Mouse (Mus musculus) midbrain, postnatal 0 days (tissue): ENCODE results near the gene Chit1. TPM values are rescaled to one million over a fixed set of nuclear protein-coding genes. Genes with fewer than 3 reads are reported as not detected.

Source experiments
- ATAC-seq: fragments of 200-750 bp; cut with Nextera tagmentation; 2 replicates; pipeline ENCODE4 v1.8.0; 2017; ENCODE audit warnings: moderate number of reproducible peaks, mild to moderate bottlenecking, moderate TSS enrichment, moderate library complexity; ENCODE audit not compliant: low FRiP score
- DNase-seq: peaks from one replicate; pipeline ENCODE4 v3.0.0-alpha.2; 2015; ENCODE audit warnings: low spot score
- H3K27ac ChIP-seq: fragments of 300-500 bp; sonication (generic); 2 replicates; pipeline ENCODE4 v1.5.1; 2014; ENCODE audit warnings: low read depth, mild to moderate bottlenecking, low read length, mixed read lengths
- H3K27me3 ChIP-seq: fragments of 300-500 bp; sonication (generic); 2 replicates; pipeline ENCODE4 v1.6.1; 2014; ENCODE audit warnings: low read length, control low read depth, mixed read lengths; ENCODE audit not compliant: insufficient read depth
- H3K36me3 ChIP-seq: fragments of 300-500 bp; sonication (generic); 2 replicates; pipeline ENCODE4 v1.6.1; 2014; ENCODE audit warnings: low read length, control low read depth, mixed read lengths; ENCODE audit not compliant: insufficient read depth
- H3K4me1 ChIP-seq: fragments of 300-500 bp; sonication (generic); 2 replicates; pipeline ENCODE4 v1.6.1; 2014; ENCODE audit warnings: mild to moderate bottlenecking, control low read depth, antibody characterized with exemption, low read length, mixed read lengths; ENCODE audit not compliant: insufficient read depth
- H3K4me2 ChIP-seq: fragments of 300-500 bp; sonication (generic); 2 replicates; pipeline ENCODE4 v1.6.1; 2014; ENCODE audit warnings: low read depth, mild to moderate bottlenecking, low read length, mixed read lengths; ENCODE audit not compliant: poor library complexity, severe bottlenecking
- H3K4me3 ChIP-seq: fragments of 300-500 bp; sonication (generic); 2 replicates; pipeline ENCODE4 v1.5.1; 2014; ENCODE audit warnings: low read depth, mild to moderate bottlenecking, low read length, moderate library complexity
- H3K9ac ChIP-seq: fragments of 300-500 bp; sonication (generic); replicated peaks from 2 replicates; pipeline ENCODE4 v1.6.1; 2014; ENCODE audit warnings: mild to moderate bottlenecking, low read length, moderate library complexity, mixed read lengths; ENCODE audit not compliant: poor library complexity, severe bottlenecking
- H3K9me3 ChIP-seq: fragments of 300-500 bp; sonication (generic); 2 replicates; pipeline ENCODE4 v1.6.1; 2016; ENCODE audit warnings: low read length, control low read depth
- CTCF ChIP-seq: IDR thresholded peaks from 2 replicates; pipeline ENCODE4 v1.5.1; 2016; ENCODE audit warnings: antibody characterized with exemption, mild to moderate bottlenecking
- WGBS: fragments of 180-500 bp; shearing (Covaris S2); extraction: QIAGEN DNeasy Blood & Tissue Kit; methylation state at CpG from one replicate; pipeline ENCODE4 v1.1.7; 2014; 5-methylcytosine and 5-hydroxymethylcytosine counted together
- polyA plus RNA-seq: library from polyadenylated mRNA; unstranded; fragments of >200 nt; fragmentation: Nextera tagmentation; extraction: Ambion mirVana; gene quantifications from 2 replicates; pipeline ENCODE4 v1.2.1, GENCODE M21; 2015
- total RNA-seq: library from RNA; depleted of rRNA; stranded (reverse); fragments of >200 nt; gene quantifications from 2 replicates; pipeline ENCODE4 v1.2.3, GENCODE M21; 2014

Gene Chit1
- total and polyA plus RNA-seq, 2 experiments from 2014 or later: 0.21 to 0.99 TPM

DNA sequence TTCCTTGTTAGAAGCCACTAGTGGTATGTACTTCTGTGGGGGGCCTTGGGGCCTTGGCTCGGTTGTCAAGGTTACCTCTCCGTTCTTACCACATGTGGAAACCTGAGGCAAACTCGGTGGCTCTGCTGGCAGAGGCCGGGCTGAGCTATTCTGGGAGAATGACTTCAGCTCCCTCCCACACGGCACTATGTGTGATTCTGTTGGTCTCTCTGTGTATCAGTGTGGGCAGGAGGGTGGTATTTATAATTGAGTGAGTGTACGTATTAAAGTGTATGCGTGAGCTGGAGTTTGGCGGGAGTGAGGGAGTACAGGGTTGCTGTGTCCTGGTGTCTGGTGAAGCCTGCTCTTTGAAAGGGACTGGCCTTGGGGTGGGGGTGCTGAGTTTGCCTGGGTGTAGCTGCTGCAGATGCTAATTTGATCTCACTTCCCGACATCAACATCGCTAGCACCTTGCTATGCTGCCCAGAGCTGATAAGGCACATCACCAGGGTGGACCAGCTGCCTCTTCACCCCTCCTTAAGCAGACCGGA is 28.0 kb upstream of the Chit1 start:
- no peak overlapping the region for H3K4me3 ChIP-seq
- H3K9me3 ChIP-seq: no peaks in the 10 kb centered on the region
- H3K9ac ChIP-seq: no peak overlapping the region
- no peak overlapping the region for H3K4me2 ChIP-seq
- no peaks in the 10 kb centered on the region for H3K36me3 ChIP-seq
- H3K4me1 ChIP-seq: peaks cover 7% of the 10 kb centered on the region; the same call in 1 of the 2 replicates
- 45% methylated on average over 11 of the region's 11 CpGs for WGBS
- no peak overlapping the region for H3K27ac ChIP-seq
- no peak for DNase-seq
- H3K27me3 ChIP-seq: no peaks in the 10 kb centered on the region
- no peak for TF ChIP-seq CTCF
- ATAC-seq: no peak

- WGBS: 86% methylated on average over 8 of the region's 8 CpGs
- ATAC-seq (no peak), DNase-seq (no peak)
- Histone ChIP-seq H3K9me3 (no peaks in the 10 kb centered on the region), H3K36me3 (no peaks in the 10 kb centered on the region), H3K9ac (no peak overlapping the region), H3K27me3 (no peaks in the 10 kb centered on the region), H3K4me3 (no peak overlapping the region), H3K4me1 (peaks cover 7% of the 10 kb centered on the region; the same call in 1 of the 2 replicates), H3K27ac (no peak overlapping the region), H3K4me2 (no peak overlapping the region)
- no peak for TF ChIP-seq CTCF
Observed at GRCm38 (mm10) chr1:134083676-134084075, 27.4 kb upstream of the Chit1 start.

GRCm38 (mm10) chr1:134084128-134084527 is 26.9 kb upstream of the Chit1 start:
- Histone ChIP-seq H3K4me2 (no peak overlapping the region), H3K36me3 (no peaks in the 10 kb centered on the region), H3K9me3 (no peaks in the 10 kb centered on the region), H3K4me3 (no peak overlapping the region), H3K27ac (no peak overlapping the region), H3K4me1 (peaks cover 7% of the 10 kb centered on the region; the same call in 1 of the 2 replicates), H3K27me3 (no peaks in the 10 kb centered on the region), H3K9ac (no peak overlapping the region)
- 75% methylated on average over 3 of the region's 3 CpGs for WGBS
- no peak for TF ChIP-seq CTCF
- DNase-seq (no peak), ATAC-seq (no peak)

DNA sequence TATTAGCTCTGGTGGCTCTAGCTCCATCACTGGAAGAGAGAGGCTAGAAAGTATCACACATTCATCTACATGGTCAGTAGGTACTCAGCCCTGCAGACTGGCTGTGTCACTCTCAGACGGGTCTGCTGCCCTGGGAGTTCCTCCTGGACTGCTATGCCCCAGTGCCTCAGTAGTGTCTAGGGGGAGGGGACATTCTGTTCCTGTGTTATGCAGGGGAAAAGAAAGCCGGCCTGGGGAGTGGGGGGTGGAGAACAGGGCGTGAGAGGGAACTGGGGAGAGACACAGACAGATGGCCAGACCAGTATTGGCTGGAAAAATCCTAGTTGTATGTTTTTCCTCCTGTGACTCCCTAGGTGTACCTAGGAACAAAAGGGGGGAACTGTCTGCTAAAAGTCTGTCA is 25.0 kb upstream of the Chit1 start:
- Histone ChIP-seq H3K4me3 (no peak overlapping the region), H3K9ac (no peak overlapping the region), H3K27me3 (no peaks in the 10 kb centered on the region), H3K4me2 (no peak overlapping the region), H3K36me3 (no peaks in the 10 kb centered on the region), H3K27ac (no peak overlapping the region), H3K4me1 (peaks cover 7% of the 10 kb centered on the region; the same call in 1 of the 2 replicates), H3K9me3 (no peaks in the 10 kb centered on the region)
- 32% methylated on average over 3 of the region's 3 CpGs for WGBS
- no peak for TF ChIP-seq CTCF
- ATAC-seq: no peak
- DNase-seq: no peak

- DNase-seq (no peak), ATAC-seq (no peak)
- Histone ChIP-seq H3K36me3 (no peaks in the 10 kb centered on the region), H3K4me2 (no peak overlapping the region), H3K9ac (no peak overlapping the region), H3K27ac (no peak overlapping the region), H3K4me1 (peaks cover 7% of the 10 kb centered on the region; the same call in 1 of the 2 replicates), H3K27me3 (no peaks in the 10 kb centered on the region), H3K4me3 (no peak overlapping the region), H3K9me3 (no peaks in the 10 kb centered on the region)
- TF ChIP-seq CTCF: no peak
- WGBS: 43% methylated on average over 16 of the region's 16 CpGs
Observed at GRCm38 (mm10) chr1:134086811-134087398, 24.1 kb upstream of the Chit1 start.

DNA sequence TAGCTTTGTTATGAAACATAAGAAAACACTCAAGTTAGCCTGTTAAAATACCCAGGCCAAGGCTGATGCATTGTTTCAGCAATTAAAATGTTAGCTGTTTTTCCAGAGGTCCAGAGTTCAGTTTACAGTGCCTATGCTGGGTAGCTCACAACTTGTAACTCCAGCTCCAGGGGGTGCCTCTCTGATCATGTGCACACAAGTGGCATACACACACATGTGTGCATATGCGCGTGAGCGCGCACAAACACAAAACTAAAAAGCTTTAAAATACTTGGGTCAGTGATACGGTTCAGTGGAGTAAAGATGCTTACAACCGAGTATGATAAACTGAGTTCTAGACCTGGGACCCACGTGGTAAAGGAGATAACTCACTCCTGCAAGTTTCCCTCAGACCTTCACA is 22.0 kb upstream of the Chit1 start:
- ATAC-seq (no peak), DNase-seq (no peak)
- Histone ChIP-seq H3K4me3 (no peak overlapping the region), H3K36me3 (no peaks in the 10 kb centered on the region), H3K9me3 (no peaks in the 10 kb centered on the region), H3K27me3 (no peaks in the 10 kb centered on the region), H3K27ac (no peak overlapping the region), H3K4me2 (no peak overlapping the region), H3K4me1 (peaks cover 13% of the 10 kb centered on the region; the same call in 1 of the 2 replicates), H3K9ac (no peak overlapping the region)
- no peak for TF ChIP-seq CTCF
- WGBS: 87% methylated on average over 7 of the region's 7 CpGs
